Mouse (Mus musculus): ENCODE data around the gene Copg1. TPM values are rescaled to one million over a fixed set of nuclear protein-coding genes. Genes with fewer than 3 reads are reported as not detected.

Copg1 gene
- polyA plus RNA-seq, 1 experiment from 2014 or later: 203 TPM

GRCm38 (mm10) chr6:87870440-87870839, 17.2 kb upstream of the Copg1 start:
- H3K9me3 ChIP-seq (replicated peaks; ENCODE audit: control insufficient read depth, low read length, poor library complexity, severe bottlenecking): no peaks in the 10 kb centered on the region

GRCm38 (mm10) chr6:87871240-87871639, 16.4 kb upstream of the Copg1 start:
- no peaks in the 10 kb centered on the region for H3K27me3 ChIP-seq (ENCODE audit: control insufficient read depth, insufficient read depth, low read depth, low read length)
- no peak for ATAC-seq

More at GRCm38 (mm10) chr6:87870440-87870839, 17.2 kb upstream of the Copg1 start:
- Histone ChIP-seq H3K27ac (ENCODE audit: low read length) (no peak overlapping the region), H3K27me3 (ENCODE audit: control insufficient read depth, insufficient read depth, low read depth, low read length) (no peaks in the 10 kb centered on the region), H3K9ac (ENCODE audit: low read depth, low read length) (no peak overlapping the region), H3K4me3 (ENCODE audit: low read depth, low read length) (no peak overlapping the region), H3K36me3 (ENCODE audit: control insufficient read depth, insufficient read depth, low read length) (no peaks in the 10 kb centered on the region), H3K4me2 (ENCODE audit: low read length) (no peak overlapping the region), H3K4me1 (ENCODE audit: control insufficient read depth, insufficient read depth, low read length) (no peaks in the 10 kb centered on the region)
- no peak for ATAC-seq
- 79% methylated on average over 1 of the region's 1 CpGs for WGBS

GRCm38 (mm10) chr6:87873104-87873503, 14.5 kb upstream of the Copg1 start:
- Histone ChIP-seq H3K4me1 (ENCODE audit: control insufficient read depth, insufficient read depth, low read length) (no peaks in the 10 kb centered on the region), H3K9me3 (replicated peaks; ENCODE audit: control insufficient read depth, low read length, poor library complexity, severe bottlenecking) (no peaks in the 10 kb centered on the region), H3K9ac (ENCODE audit: low read depth, low read length) (no peak overlapping the region), H3K4me2 (ENCODE audit: low read length) (no peak overlapping the region), H3K27me3 (ENCODE audit: control insufficient read depth, insufficient read depth, low read depth, low read length) (no peaks in the 10 kb centered on the region), H3K4me3 (ENCODE audit: low read depth, low read length) (no peak overlapping the region), H3K36me3 (ENCODE audit: control insufficient read depth, insufficient read depth, low read length) (no peaks in the 10 kb centered on the region), H3K27ac (ENCODE audit: low read length) (no peak overlapping the region)
- WGBS: 50% methylated on average over 1 of the region's 1 CpGs
- no peak for ATAC-seq

More at GRCm38 (mm10) chr6:87871240-87871639, 16.4 kb upstream of the Copg1 start:
- Histone ChIP-seq H3K4me2 (ENCODE audit: low read length) (no peak overlapping the region), H3K9ac (ENCODE audit: low read depth, low read length) (no peak overlapping the region), H3K9me3 (replicated peaks; ENCODE audit: control insufficient read depth, low read length, poor library complexity, severe bottlenecking) (no peaks in the 10 kb centered on the region), H3K36me3 (ENCODE audit: control insufficient read depth, insufficient read depth, low read length) (no peaks in the 10 kb centered on the region), H3K4me1 (ENCODE audit: control insufficient read depth, insufficient read depth, low read length) (no peaks in the 10 kb centered on the region), H3K27ac (ENCODE audit: low read length) (no peak overlapping the region), H3K4me3 (ENCODE audit: low read depth, low read length) (no peak overlapping the region)
- 83% methylated on average over 7 of the region's 7 CpGs for WGBS

GRCm38 (mm10) chr6:87873963-87874362, 13.7 kb upstream of the Copg1 start:
- H3K36me3 ChIP-seq (ENCODE audit: control insufficient read depth, insufficient read depth, low read length): no peaks in the 10 kb centered on the region
- no peaks in the 10 kb centered on the region for H3K4me1 ChIP-seq (ENCODE audit: control insufficient read depth, insufficient read depth, low read length)
- no peaks in the 10 kb centered on the region for H3K27me3 ChIP-seq (ENCODE audit: control insufficient read depth, insufficient read depth, low read depth, low read length)
- no peak for ATAC-seq
- H3K9me3 ChIP-seq (replicated peaks; ENCODE audit: control insufficient read depth, low read length, poor library complexity, severe bottlenecking): no peaks in the 10 kb centered on the region
- H3K4me2 ChIP-seq (ENCODE audit: low read length): no peak overlapping the region
- H3K27ac ChIP-seq (ENCODE audit: low read length): no peak overlapping the region
- H3K9ac ChIP-seq (ENCODE audit: low read depth, low read length): no peak overlapping the region
- 88% methylated on average over 2 of the region's 2 CpGs for WGBS
- no peak overlapping the region for H3K4me3 ChIP-seq (ENCODE audit: low read depth, low read length)

- WGBS: 72% methylated on average over 1 of the region's 1 CpGs
- Histone ChIP-seq H3K4me2 (ENCODE audit: low read length) (no peak overlapping the region), H3K27me3 (ENCODE audit: control insufficient read depth, insufficient read depth, low read depth, low read length) (no peaks in the 10 kb centered on the region), H3K4me3 (ENCODE audit: low read depth, low read length) (no peak overlapping the region), H3K27ac (ENCODE audit: low read length) (no peak overlapping the region), H3K9me3 (replicated peaks; ENCODE audit: control insufficient read depth, low read length, poor library complexity, severe bottlenecking) (no peaks in the 10 kb centered on the region), H3K36me3 (ENCODE audit: control insufficient read depth, insufficient read depth, low read length) (no peaks in the 10 kb centered on the region), H3K4me1 (ENCODE audit: control insufficient read depth, insufficient read depth, low read length) (no peaks in the 10 kb centered on the region), H3K9ac (ENCODE audit: low read depth, low read length) (no peak overlapping the region)
- no peak for ATAC-seq
These were observed 12.5 kb upstream of the Copg1 start for GRCm38 (mm10) chr6:87875083-87875482.

- no peak overlapping the region for H3K9ac ChIP-seq (ENCODE audit: low read depth, low read length)
- H3K9me3 ChIP-seq (replicated peaks; ENCODE audit: control insufficient read depth, low read length, poor library complexity, severe bottlenecking): no peaks in the 10 kb centered on the region
- no peak overlapping the region for H3K4me2 ChIP-seq (ENCODE audit: low read length)
- H3K4me1 ChIP-seq (ENCODE audit: control insufficient read depth, insufficient read depth, low read length): no peaks in the 10 kb centered on the region
- no peak overlapping the region for H3K4me3 ChIP-seq (ENCODE audit: low read depth, low read length)
- no peak for ATAC-seq
- H3K27ac ChIP-seq (ENCODE audit: low read length): no peak overlapping the region
- whole genome bisulfite sequencing: 89% methylated on average over 7 of the region's 7 CpGs
- H3K27me3 ChIP-seq (ENCODE audit: control insufficient read depth, insufficient read depth, low read depth, low read length): no peaks in the 10 kb centered on the region
- H3K36me3 ChIP-seq (ENCODE audit: control insufficient read depth, insufficient read depth, low read length): no peaks in the 10 kb centered on the region
These were observed 12.1 kb upstream of the Copg1 start for GRCm38 (mm10) chr6:87875562-87875961.

- H3K4me2 ChIP-seq (ENCODE audit: low read length): no peak overlapping the region
- no peak overlapping the region for H3K9ac ChIP-seq (ENCODE audit: low read depth, low read length)
- WGBS: 84% methylated on average over 13 of the region's 13 CpGs
- H3K9me3 ChIP-seq (replicated peaks; ENCODE audit: control insufficient read depth, low read length, poor library complexity, severe bottlenecking): no peaks in the 10 kb centered on the region
- H3K27ac ChIP-seq (ENCODE audit: low read length): no peak overlapping the region
- no peak for ATAC-seq
- H3K36me3 ChIP-seq (ENCODE audit: control insufficient read depth, insufficient read depth, low read length): no peaks in the 10 kb centered on the region
- no peaks in the 10 kb centered on the region for H3K4me1 ChIP-seq (ENCODE audit: control insufficient read depth, insufficient read depth, low read length)
- no peak overlapping the region for H3K4me3 ChIP-seq (ENCODE audit: low read depth, low read length)
- H3K27me3 ChIP-seq (ENCODE audit: control insufficient read depth, insufficient read depth, low read depth, low read length): no peaks in the 10 kb centered on the region
These were observed 11.5 kb upstream of the Copg1 start for GRCm38 (mm10) chr6:87876068-87876643.

- Histone ChIP-seq H3K27me3 (ENCODE audit: control insufficient read depth, insufficient read depth, low read depth, low read length) (no peaks in the 10 kb centered on the region), H3K27ac (ENCODE audit: low read length) (no peak overlapping the region), H3K9me3 (replicated peaks; ENCODE audit: control insufficient read depth, low read length, poor library complexity, severe bottlenecking) (no peaks in the 10 kb centered on the region), H3K4me1 (ENCODE audit: control insufficient read depth, insufficient read depth, low read length) (no peaks in the 10 kb centered on the region), H3K4me3 (ENCODE audit: low read depth, low read length) (no peak overlapping the region), H3K9ac (ENCODE audit: low read depth, low read length) (no peak overlapping the region), H3K36me3 (ENCODE audit: control insufficient read depth, insufficient read depth, low read length) (no peaks in the 10 kb centered on the region), H3K4me2 (ENCODE audit: low read length) (no peak overlapping the region)
- no peak for ATAC-seq
- 75% methylated on average over 4 of the region's 4 CpGs for WGBS
These were observed 8.6 kb upstream of the Copg1 start for GRCm38 (mm10) chr6:87879010-87879409.

GRCm38 (mm10) chr6:87879628-87880027, 8.0 kb upstream of the Copg1 start:
- Histone ChIP-seq H3K9me3 (replicated peaks; ENCODE audit: control insufficient read depth, low read length, poor library complexity, severe bottlenecking) (no peaks in the 10 kb centered on the region), H3K4me2 (ENCODE audit: low read length) (no peak overlapping the region), H3K4me3 (ENCODE audit: low read depth, low read length) (no peak overlapping the region), H3K36me3 (ENCODE audit: control insufficient read depth, insufficient read depth, low read length) (no peaks in the 10 kb centered on the region), H3K9ac (ENCODE audit: low read depth, low read length) (no peak overlapping the region), H3K27ac (ENCODE audit: low read length) (no peak overlapping the region), H3K4me1 (ENCODE audit: control insufficient read depth, insufficient read depth, low read length) (no peaks in the 10 kb centered on the region), H3K27me3 (ENCODE audit: control insufficient read depth, insufficient read depth, low read depth, low read length) (no peaks in the 10 kb centered on the region)
- no peak for ATAC-seq
- 78% methylated on average over 3 of the region's 3 CpGs for WGBS

All from midbrain, embryonic 16.5 days (tissue).